Mouse (Mus musculus) lung, postnatal 36 days (tissue): ENCODE measurements around the gene Kcnab1.

Experiments used
- DNase-seq: peaks from one replicate; pipeline ENCODE4 v3.0.0; 2022; ENCODE audit warnings: mixed read lengths

Kcnab1 gene

GRCm38 (mm10) chr3:65204356-65205075 lies 95.3 kb downstream of the Kcnab1 start:
- DNase-seq = no peak

DNA sequence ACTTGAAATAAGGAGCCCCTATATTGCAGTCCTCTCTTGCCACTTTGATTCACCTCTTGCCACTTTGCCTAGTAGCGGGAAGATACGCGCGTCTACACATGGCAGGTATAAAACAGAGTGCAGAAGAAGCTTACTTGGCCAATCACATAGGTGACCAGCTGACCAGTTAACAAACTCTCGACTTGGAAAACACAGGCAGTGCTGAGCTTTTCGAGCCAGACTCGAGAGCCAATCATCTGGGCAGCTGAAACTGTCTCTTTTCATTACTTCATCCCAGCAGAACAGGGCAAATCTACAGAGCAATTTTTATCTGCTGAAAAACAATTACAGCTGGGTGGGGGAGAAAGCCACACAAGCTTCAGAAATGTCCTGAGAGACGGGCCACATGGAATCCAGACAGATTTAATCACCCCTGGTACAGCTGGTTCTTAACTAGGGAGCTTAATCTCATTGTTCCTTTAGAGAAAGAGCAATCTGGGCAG lies 96.4 kb downstream of the Kcnab1 start:
- DNase-seq = no peak

GRCm38 (mm10) chr3:65213725-65214124 lies 104.5 kb downstream of the Kcnab1 start:
- no peak for DNase-seq

GRCm38 (mm10) chr3:65214635-65215034 lies 105.5 kb downstream of the Kcnab1 start:
- DNase-seq = no peak

GRCm38 (mm10) chr3:65217673-65218579 lies 108.7 kb downstream of the Kcnab1 start:
- no peak for DNase-seq

DNA sequence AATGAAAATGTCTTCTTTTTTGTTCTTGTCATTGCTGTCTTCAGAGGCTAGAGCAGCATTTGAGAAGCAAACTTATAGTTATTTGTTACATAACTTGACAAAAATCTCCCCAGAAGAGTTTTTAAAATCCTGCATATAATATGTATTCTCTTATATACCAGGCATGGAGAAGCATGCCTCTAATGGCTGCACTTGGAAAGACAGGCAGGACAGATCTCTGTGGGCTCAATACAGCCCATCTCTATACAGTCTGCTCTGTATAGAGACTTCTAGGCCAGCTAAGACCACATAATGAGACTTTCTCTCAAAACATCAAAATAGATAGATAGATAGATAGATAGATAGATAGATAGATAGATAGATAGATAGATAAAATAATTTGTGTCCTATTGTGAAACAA lies 111.1 kb downstream of the Kcnab1 start:
- no peak for DNase-seq

- DNase-seq = no peak
Observed at GRCm38 (mm10) chr3:65223635-65224034, 114.5 kb downstream of the Kcnab1 start.

DNA sequence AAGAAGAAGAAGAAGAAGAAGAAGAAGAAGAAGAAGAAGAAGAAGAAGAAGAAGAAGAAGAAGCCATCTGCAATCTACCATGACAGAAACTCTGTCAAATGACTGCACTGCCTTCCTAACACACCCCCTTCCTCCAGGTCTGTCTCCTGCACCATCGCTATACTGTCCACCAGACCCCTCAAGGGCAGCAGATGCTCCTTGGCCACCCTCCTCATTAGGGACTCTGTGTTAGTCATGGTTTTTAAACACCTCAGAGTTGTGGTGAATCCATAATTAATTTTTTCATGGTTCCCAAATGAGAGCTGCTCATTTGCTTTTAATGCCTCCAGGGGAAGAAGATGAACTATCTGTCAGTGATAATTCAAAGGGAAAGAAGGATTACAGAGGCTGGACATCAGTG lies 121.8 kb downstream of the Kcnab1 start:
- no peak for DNase-seq

GRCm38 (mm10) chr3:65231419-65232090 lies 122.4 kb downstream of the Kcnab1 start:
- no peak for DNase-seq

DNA sequence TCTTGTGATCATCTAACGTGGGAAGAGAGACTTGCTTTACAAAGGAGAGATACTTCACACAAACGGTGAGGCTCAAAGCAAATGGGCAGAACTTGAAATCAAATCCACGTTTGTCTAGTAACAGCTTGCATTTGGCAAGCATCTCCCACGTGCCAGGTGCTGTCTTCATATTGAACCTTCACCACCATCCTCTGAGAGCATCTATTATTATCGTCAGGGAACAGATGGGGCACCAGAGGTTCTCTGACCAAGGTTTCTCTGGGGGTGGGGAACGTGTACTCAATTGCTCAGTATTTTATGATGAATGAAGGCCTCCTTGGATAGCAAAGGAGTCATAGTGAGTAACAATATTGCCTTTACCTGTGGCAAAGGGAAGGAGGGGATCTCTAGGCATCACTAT lies 139.8 kb downstream of the Kcnab1 start:
- DNase-seq = no peak

DNA sequence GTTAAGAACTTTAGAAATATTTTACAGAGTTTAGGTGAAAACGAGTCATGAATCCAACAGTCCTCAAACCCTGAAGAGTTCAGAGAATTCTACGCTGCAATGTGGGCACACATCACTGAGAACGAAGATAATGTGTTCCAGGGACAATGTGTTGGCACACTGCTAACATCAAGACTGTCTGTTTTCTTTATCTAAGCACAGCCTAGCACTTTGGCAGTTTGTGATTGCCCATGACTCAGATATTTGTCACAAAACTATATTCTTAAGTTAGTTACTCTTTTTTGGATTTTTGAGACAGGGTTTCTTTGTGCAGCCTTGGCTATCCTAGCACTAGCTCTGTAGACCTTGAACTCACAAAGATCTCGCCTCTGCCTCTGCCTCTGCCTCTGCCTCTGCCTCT lies 151.3 kb downstream of the Kcnab1 start:
- DNase-seq = no peak

DNA sequence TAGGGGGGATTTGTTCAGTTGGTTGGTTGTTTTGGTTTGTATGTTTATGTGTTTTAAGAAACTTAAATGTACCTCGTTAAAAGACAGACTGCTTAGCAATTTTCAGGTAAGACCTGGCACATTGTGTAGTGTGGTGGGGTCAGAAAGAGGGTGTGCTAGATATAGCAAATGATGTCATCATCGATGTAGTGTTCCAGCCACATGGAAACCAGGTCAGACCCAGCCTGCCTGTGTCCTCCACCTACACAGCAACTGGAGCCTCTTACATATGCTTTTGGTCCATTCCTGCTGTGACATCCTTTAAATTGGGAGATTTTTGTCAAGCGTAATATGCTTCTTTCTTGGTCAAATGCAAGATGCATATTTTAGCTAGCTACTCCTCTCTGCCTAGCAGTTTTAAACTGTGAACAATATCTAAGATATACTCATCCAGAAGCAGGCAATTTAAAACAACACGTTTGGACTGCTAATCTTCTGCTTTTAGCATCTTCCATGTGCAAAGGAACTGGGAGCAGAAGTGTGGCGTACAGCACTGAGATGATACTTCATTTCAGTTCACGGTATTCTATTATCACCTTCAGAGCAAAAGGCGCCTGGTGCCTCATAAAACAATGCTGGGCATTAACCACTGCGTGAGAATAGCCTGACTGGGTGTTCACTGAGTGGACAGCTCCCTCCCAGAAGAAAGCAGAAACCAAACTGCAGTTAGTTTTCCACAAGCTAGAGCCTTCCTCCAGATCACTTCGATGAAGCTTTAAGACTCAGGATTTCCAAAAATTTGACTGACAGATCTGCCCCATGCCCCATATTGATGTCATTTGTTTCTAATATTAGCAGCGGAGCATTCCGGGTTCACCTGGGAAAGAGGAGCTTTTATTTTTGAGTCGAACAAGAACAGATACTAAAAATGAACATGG lies 153.6 kb downstream of the Kcnab1 start:
- DNase-seq = no peak

- no peak for DNase-seq
Observed at GRCm38 (mm10) chr3:65273317-65273716, 164.1 kb downstream of the Kcnab1 start.

GRCm38 (mm10) chr3:65277777-65278176 lies 168.6 kb downstream of the Kcnab1 start:
- DNase-seq = no peak

DNA sequence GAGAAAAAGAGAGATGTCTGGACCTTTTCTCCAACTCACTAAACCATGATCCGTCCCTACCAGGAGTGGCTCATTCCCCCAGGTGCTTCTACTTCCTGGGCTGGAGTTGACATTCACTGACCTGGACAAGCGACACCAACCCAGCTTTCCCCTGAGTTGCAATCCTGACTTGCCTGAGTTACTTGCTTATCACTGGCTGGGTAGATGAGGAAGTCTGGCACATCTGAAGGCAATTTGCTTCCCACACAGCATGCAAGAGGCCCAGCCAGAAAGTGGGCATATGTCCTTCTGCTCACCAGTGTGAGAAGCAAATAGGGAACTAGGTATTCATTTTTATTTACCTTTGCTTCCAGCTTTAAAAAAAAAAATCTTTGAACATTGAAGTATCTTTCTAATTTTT lies 174.2 kb downstream of the Kcnab1 start:
- DNase-seq = no peak

DNA sequence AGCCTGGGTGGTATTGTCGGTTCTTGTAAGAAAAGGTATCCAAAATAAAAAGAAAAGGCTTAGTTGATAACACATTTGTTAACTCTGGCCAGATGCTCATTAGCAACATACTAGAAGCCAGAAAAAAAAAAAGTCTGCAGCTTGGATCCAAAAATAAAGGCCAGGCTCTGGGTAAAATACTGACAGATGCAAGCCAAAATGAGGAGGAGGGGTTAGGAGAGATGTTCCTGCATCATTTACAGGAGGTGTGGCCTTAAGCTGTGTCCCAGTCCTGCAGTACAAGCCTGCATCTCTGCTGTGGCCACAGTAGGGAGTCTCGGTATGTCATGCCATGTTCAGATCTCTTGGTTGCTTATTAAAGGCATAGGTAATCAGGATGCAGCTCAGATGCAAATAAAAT lies 179.8 kb downstream of the Kcnab1 start:
- DNase-seq = no peak

GRCm38 (mm10) chr3:65296996-65297395 lies 187.8 kb downstream of the Kcnab1 start:
- no peak for DNase-seq

DNA sequence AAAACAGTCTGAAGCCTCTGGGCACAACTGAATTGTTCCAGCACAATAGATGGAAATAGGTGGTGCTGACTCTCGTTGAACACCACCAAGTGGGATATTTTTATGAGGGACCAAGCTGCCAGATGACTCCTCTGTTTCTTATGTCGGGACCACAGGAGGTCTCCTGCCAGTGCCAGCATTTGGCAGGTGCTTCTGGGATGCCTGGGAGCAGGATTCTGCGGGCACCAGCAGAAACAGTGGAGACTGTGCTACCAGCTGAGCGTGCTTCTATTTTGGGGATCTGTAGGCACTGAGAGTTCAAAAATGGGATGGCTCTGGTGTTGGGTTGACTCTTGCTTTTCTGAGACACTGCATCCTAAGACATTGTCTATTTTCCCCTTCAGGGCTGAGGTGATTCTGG lies 190.0 kb downstream of the Kcnab1 start:
- DNase-seq = no peak

DNA sequence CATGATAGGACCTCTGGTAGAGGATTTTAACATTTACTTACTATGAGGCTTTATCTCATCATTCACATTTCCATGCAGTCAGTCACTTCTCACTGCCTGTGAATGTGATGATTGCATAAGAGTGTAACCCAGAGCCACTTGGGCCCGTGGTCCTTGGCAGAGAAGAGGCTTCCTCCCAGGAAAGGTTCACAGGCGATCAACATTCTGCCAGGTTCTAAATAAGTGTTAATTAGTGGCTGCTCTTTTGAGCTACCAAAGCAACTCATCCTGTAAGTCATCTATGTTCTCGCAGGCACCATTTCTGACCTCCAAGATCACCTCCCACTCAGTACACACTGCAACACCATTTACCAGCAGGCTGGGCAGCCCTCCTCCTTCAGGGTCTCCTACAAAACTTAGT lies 192.3 kb downstream of the Kcnab1 start:
- no peak for DNase-seq

DNA sequence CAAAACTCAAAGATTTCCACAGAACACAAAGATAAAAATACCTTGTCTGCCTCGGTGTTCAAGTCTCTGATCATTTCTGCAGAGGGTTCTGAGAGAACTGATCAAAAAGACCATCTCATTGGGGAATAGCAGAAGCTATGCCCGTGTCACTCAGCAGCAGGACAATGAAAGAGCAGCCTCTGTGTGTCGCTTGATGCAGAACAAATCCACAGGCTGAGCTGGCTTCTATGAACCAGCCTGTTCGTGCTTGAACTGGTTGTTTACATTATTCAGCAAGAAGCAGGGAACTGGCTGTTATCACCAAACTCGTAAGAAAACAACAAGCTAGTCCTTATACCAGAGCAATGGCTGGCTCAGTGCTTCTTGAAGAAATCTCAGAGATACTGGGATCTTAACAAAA lies 193.4 kb downstream of the Kcnab1 start:
- DNase-seq = no peak

DNA sequence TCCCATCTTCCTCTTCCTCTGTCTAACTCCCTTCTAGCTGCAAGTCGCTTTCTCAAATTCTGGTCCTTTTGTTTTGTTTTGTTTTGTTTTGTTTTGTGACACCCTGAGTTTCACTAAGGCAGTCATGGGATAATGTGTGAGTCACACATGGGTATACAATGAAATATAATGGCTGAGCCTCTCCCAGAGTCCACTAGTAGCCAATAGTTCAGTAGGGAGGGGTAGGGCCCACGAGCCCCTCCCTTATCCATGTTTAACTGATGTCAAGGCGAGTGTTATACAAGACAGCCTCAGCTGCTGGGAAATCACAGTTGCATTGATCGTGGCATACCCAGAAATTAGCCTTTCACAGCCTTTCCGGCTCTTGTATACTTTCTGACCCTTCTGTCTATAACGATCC lies 206.7 kb downstream of the Kcnab1 start:
- DNase-seq = no peak

DNA sequence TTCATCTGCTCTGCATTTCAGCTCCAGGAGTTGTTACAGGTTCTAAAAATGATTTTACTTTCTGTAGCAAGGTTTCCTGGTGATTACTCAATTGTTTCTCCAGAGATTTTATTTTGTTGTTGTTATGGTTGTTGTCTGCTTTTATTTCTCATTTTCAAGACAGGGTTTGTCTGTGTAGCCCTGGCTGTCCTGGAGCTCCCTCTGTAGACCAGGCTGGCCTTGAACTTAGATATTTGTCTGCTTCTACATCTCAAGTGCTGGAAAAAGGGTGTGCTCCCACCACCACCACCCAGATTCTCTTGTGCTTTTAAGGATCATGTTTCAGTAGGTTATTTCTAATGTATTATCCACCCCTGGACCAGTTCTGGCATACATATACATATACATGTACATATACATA lies 207.6 kb downstream of the Kcnab1 start:
- DNase-seq = no peak
